Mouse (Mus musculus): ENCODE measurements around the gene Tsr2.

Gene Tsr2

GRCm38 (mm10) chrX:151096171-151097058 lies at the start of gene Tsr2:
Gene Tsr2 (minus strand): TSS chrX:151096543.
- peak; percentile 84 for DNase-seq (ENCODE audit: low read depth, low spot score)

GRCm38 (mm10) chrX:151132785-151133184 lies 36.4 kb upstream of the Tsr2 start:
- DNase-seq (ENCODE audit: low read depth, low spot score), result peak; percentile 32

GRCm38 (mm10) chrX:151130493-151130892 lies 34.1 kb upstream of the Tsr2 start:
- peak; percentile 2 for DNase-seq (ENCODE audit: low read depth, low spot score)

- no peak for DNase-seq (ENCODE audit: low read depth, low spot score)
Observed at GRCm38 (mm10) chrX:151123933-151124332, 27.6 kb upstream of the Tsr2 start.

GRCm38 (mm10) chrX:151117432-151117831 lies 21.1 kb upstream of the Tsr2 start:
- DNase-seq (ENCODE audit: low read depth, low spot score), result peak; percentile 33

- peak; percentile 49 for DNase-seq (ENCODE audit: low read depth, low spot score)
Observed at GRCm38 (mm10) chrX:151116795-151117194, 20.5 kb upstream of the Tsr2 start.

- no peak for DNase-seq (ENCODE audit: low read depth, low spot score)
Observed at GRCm38 (mm10) chrX:151107301-151108067, 11.1 kb upstream of the Tsr2 start.

GRCm38 (mm10) chrX:151087418-151087817 lies 8.9 kb downstream of the Tsr2 start:
- DNase-seq (ENCODE audit: low read depth, low spot score), result no peak

GRCm38 (mm10) chrX:151085599-151085998 lies 10.7 kb downstream of the Tsr2 start:
- DNase-seq (ENCODE audit: low read depth, low spot score), result no peak

GRCm38 (mm10) chrX:151076941-151077485 lies 19.3 kb downstream of the Tsr2 start:
- no peak for DNase-seq (ENCODE audit: low read depth, low spot score)

- DNase-seq (ENCODE audit: low read depth, low spot score), result no peak
Observed at GRCm38 (mm10) chrX:151076007-151076406, 20.3 kb downstream of the Tsr2 start.

GRCm38 (mm10) chrX:151067876-151068275 lies 28.5 kb downstream of the Tsr2 start:
- DNase-seq (ENCODE audit: low read depth, low spot score), result no peak

- no peak for DNase-seq (ENCODE audit: low read depth, low spot score)
Observed at GRCm38 (mm10) chrX:151066071-151066666, 30.2 kb downstream of the Tsr2 start.

GRCm38 (mm10) chrX:151061615-151062299 lies 34.6 kb downstream of the Tsr2 start:
- DNase-seq (ENCODE audit: low read depth, low spot score), result no peak

- DNase-seq (ENCODE audit: low read depth, low spot score), result no peak
Observed at GRCm38 (mm10) chrX:151059346-151059745, 37.0 kb downstream of the Tsr2 start.

- no peak for DNase-seq (ENCODE audit: low read depth, low spot score)
Observed at GRCm38 (mm10) chrX:151055559-151055958, 40.8 kb downstream of the Tsr2 start.

GRCm38 (mm10) chrX:151054489-151054888 lies 41.9 kb downstream of the Tsr2 start:
- no peak for DNase-seq (ENCODE audit: low read depth, low spot score)

GRCm38 (mm10) chrX:151050337-151050736 lies 46.0 kb downstream of the Tsr2 start:
- DNase-seq (ENCODE audit: low read depth, low spot score), result no peak

- DNase-seq (ENCODE audit: low read depth, low spot score), result no peak
Observed at GRCm38 (mm10) chrX:151049661-151050215, 46.6 kb downstream of the Tsr2 start.

- DNase-seq (ENCODE audit: low read depth, low spot score), result peak; percentile 11
Observed at GRCm38 (mm10) chrX:151047431-151048058, 48.8 kb downstream of the Tsr2 start.

All from CD4-positive, CD25-positive, alpha-beta regulatory T cell, adult 2 months (primary cell).